27 mouse cellular contexts compared by ENCODE assay signal in the genomic region with DNA sequence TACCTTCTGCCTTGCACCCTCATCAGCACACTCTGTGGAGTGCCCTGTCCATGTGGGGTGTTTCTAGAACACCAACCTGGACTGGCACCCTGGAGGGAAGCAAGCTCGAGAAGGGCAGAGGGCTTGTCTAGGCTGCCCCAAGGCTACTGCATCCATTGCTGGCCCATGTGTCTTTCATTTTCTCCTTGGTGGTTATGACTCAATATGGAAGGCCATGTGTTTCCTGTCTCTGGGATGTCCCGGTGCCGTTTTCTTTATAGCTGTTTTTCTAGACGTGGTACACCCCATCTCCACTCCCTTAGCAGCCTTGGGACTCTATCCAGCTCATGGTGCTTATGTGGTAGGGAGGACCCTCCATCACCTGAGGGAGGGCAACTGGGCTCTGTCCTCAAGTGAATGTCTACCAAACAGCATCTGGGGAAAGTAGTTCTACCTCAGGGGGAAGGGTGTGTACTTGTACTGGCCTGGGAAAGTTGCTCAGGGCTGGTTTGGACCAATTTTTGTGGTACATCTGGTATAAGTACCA.
DNase-seq lines count a peak whose midpoint lies in the region; ATAC-seq and TF ChIP-seq lines count a peak whose summit lies in the region.
"Had no signal": no experiment of that assay in that cellular context is flagged by ENCODE, and none has a peak within 500 bp of the region (broad histone marks: within the 10 kb centered on the region; RNA-seq: fewer than 3 reads in every experiment).

No protein-coding gene starts in this region.

- no peak overlapping the region for H3K9ac ChIP-seq in embryonic facial prominence, embryonic 13.5 days
- no peak overlapping the region for H3K9ac ChIP-seq in midbrain, embryonic 15.5 days
- no peak overlapping the region for H3K9ac ChIP-seq in midbrain, embryonic 14.5 days (replicated peaks; ENCODE audit: low read length)
- H3K9ac ChIP-seq: heart, embryonic 13.5 days; kidney, embryonic 15.5 days; liver, embryonic 13.5 days; neural tube, embryonic 15.5 days had no signal

- ATAC-seq in megakaryocyte, adult 5-6 weeks (ENCODE audit: poor library complexity, severe bottlenecking) = no peak
- no peak for ATAC-seq in embryonic facial prominence, embryonic 13.5 days (ENCODE audit: insufficient number of reproducible peaks, insufficient read depth, low FRiP score, low TSS enrichment, low read depth)
- no peak for ATAC-seq in midbrain, embryonic 15.5 days (replicated peaks)
- ATAC-seq in midbrain, embryonic 14.5 days (ENCODE audit: low FRiP score, low TSS enrichment) = no peak
- ATAC-seq in cerebellum, adult (ENCODE audit: insufficient number of reproducible peaks, low FRiP score, low TSS enrichment) = no peak
- ATAC-seq: forebrain, embryonic 14.5 days; hindbrain, postnatal 0 days; intestine, postnatal 0 days had no signal

- DNase-seq in limb, embryonic 10.5 days (ENCODE audit: low spot score) = no peak
- no peak for DNase-seq in midbrain, embryonic 14.5 days
- DNase-seq: adrenal gland, postnatal 10 days; B cell, adult 2 months; cerebellum, adult 8-10 months; cerebellum, postnatal 36 days; heart, adult 18-20 months; heart, postnatal 14 days; left cerebral cortex, postnatal 4 days; liver, embryonic 13.5 days; lung, adult 2 months; lung, postnatal 14 days; right cerebral cortex, postnatal 14 days; thymus, postnatal 14 days had no signal

- H3K4me3 ChIP-seq in megakaryocyte, embryonic 14.5 days (replicated peaks) = peak overlapping the region; percentile 38
- H3K4me3 ChIP-seq in embryonic facial prominence, embryonic 13.5 days = no peak overlapping the region
- no peak overlapping the region for H3K4me3 ChIP-seq in limb, embryonic 10.5 days
- H3K4me3 ChIP-seq in myocyte = no peak overlapping the region
- H3K4me3 ChIP-seq in midbrain, embryonic 15.5 days = no peak overlapping the region
- no peak overlapping the region for H3K4me3 ChIP-seq in midbrain, embryonic 14.5 days (replicated peaks; ENCODE audit: low read depth, low read length)
- H3K4me3 ChIP-seq: erythroblast, embryonic 14.5 days; heart, embryonic 13.5 days; kidney, embryonic 15.5 days; liver, embryonic 13.5 days; neural tube, embryonic 15.5 days had no signal

- H3K79me2 ChIP-seq in myocyte (ENCODE audit: control insufficient read depth, insufficient read depth) = peaks cover 100% of the 10 kb centered on the region

- H3K4me2 ChIP-seq in embryonic facial prominence, embryonic 13.5 days = no peak overlapping the region
- peak overlapping the region; percentile 48 for H3K4me2 ChIP-seq in myocyte (ENCODE audit: low read depth)
- no peak overlapping the region for H3K4me2 ChIP-seq in midbrain, embryonic 15.5 days
- no peak overlapping the region for H3K4me2 ChIP-seq in midbrain, embryonic 14.5 days (ENCODE audit: low read length)
- H3K4me2 ChIP-seq: heart, embryonic 13.5 days; kidney, embryonic 15.5 days; liver, embryonic 13.5 days; neural tube, embryonic 15.5 days had no signal

- H3K4me1 ChIP-seq in megakaryocyte, embryonic 14.5 days = peaks cover 33% of the 10 kb centered on the region
- H3K4me1 ChIP-seq in embryonic facial prominence, embryonic 13.5 days = peaks cover 25% of the 10 kb centered on the region
- peaks cover 11% of the 10 kb centered on the region for H3K4me1 ChIP-seq in limb, embryonic 10.5 days
- H3K4me1 ChIP-seq in midbrain, embryonic 15.5 days = no peaks in the 10 kb centered on the region
- no peaks in the 10 kb centered on the region for H3K4me1 ChIP-seq in midbrain, embryonic 14.5 days (ENCODE audit: control insufficient read depth, insufficient read depth, low read length)
- H3K4me1 ChIP-seq: heart, embryonic 13.5 days; kidney, embryonic 15.5 days; liver, embryonic 13.5 days; neural tube, embryonic 15.5 days had no signal

- WGBS in embryonic facial prominence, embryonic 13.5 days = 28% methylated on average over 4 of the region's 4 CpGs
- 36% methylated on average over 4 of the region's 4 CpGs for WGBS in limb, embryonic 10.5 days
- 85% methylated on average over 4 of the region's 4 CpGs for WGBS in midbrain, embryonic 15.5 days
- WGBS in midbrain, embryonic 14.5 days = 95% methylated on average over 4 of the region's 4 CpGs

- H3K9me3 ChIP-seq in megakaryocyte, embryonic 14.5 days = no peaks in the 10 kb centered on the region; the same call in 1 of the 2 replicates
- 0 out of 2 replicates have a peak, but pooled peaks cover 6% of the 10 kb centered on the region for H3K9me3 ChIP-seq in embryonic facial prominence, embryonic 13.5 days
- H3K9me3 ChIP-seq in limb, embryonic 10.5 days (replicated peaks) = no peaks in the 10 kb centered on the region
- no peaks in the 10 kb centered on the region for H3K9me3 ChIP-seq in midbrain, embryonic 15.5 days
- H3K9me3 ChIP-seq in midbrain, embryonic 14.5 days (ENCODE audit: control insufficient read depth, low read length) = no peaks in the 10 kb centered on the region
- H3K9me3 ChIP-seq: kidney, embryonic 15.5 days; liver, embryonic 13.5 days; neural tube, embryonic 15.5 days had no signal

- no peaks in the 10 kb centered on the region for H3K27me3 ChIP-seq in megakaryocyte, embryonic 14.5 days (replicated peaks)
- no peaks in the 10 kb centered on the region for H3K27me3 ChIP-seq in embryonic facial prominence, embryonic 13.5 days
- no peaks in the 10 kb centered on the region for H3K27me3 ChIP-seq in limb, embryonic 10.5 days (ENCODE audit: low read depth, poor library complexity, severe bottlenecking)
- no peaks in the 10 kb centered on the region for H3K27me3 ChIP-seq in myocyte (ENCODE audit: control insufficient read depth, insufficient read depth, insufficient read length)
- H3K27me3 ChIP-seq in midbrain, embryonic 15.5 days (replicated peaks) = no peaks in the 10 kb centered on the region
- no peaks in the 10 kb centered on the region for H3K27me3 ChIP-seq in midbrain, embryonic 14.5 days (ENCODE audit: control insufficient read depth, insufficient read depth, low read length)
- H3K27me3 ChIP-seq: heart, embryonic 13.5 days; kidney, embryonic 15.5 days; liver, embryonic 13.5 days; neural tube, embryonic 15.5 days had no signal

- no peak overlapping the region for H3ac ChIP-seq in myocyte (ENCODE audit: control insufficient read depth, insufficient read length)

- H3K36me3 ChIP-seq in megakaryocyte, embryonic 14.5 days (replicated peaks; ENCODE audit: low read length) = peaks cover 38% of the 10 kb centered on the region
- peaks cover 17% of the 10 kb centered on the region for H3K36me3 ChIP-seq in embryonic facial prominence, embryonic 13.5 days
- peaks cover 36% of the 10 kb centered on the region for H3K36me3 ChIP-seq in limb, embryonic 10.5 days
- peaks cover 24% of the 10 kb centered on the region for H3K36me3 ChIP-seq in myocyte (ENCODE audit: control insufficient read depth, insufficient read depth)
- no peaks in the 10 kb centered on the region for H3K36me3 ChIP-seq in midbrain, embryonic 15.5 days (replicated peaks)
- H3K36me3 ChIP-seq in midbrain, embryonic 14.5 days (ENCODE audit: control insufficient read depth, insufficient read depth, low read length) = no peaks in the 10 kb centered on the region
- H3K36me3 ChIP-seq: neural tube, embryonic 15.5 days had no signal

- TF ChIP-seq POLR2A in myocyte (IDR thresholded peaks at IDR 0.05; ENCODE audit: insufficient read length, low read depth) = no peak

- H3K27ac ChIP-seq in embryonic facial prominence, embryonic 13.5 days = peak overlapping the region; percentile 39; the same call in 1 of the 2 replicates
- peak overlapping the region; percentile 69 for H3K27ac ChIP-seq in limb, embryonic 10.5 days
- no peak overlapping the region for H3K27ac ChIP-seq in midbrain, embryonic 15.5 days
- H3K27ac ChIP-seq in midbrain, embryonic 14.5 days (replicated peaks; ENCODE audit: low read depth, low read length) = no peak overlapping the region
- H3K27ac ChIP-seq: heart, embryonic 13.5 days; hindbrain, postnatal 0 days; kidney, embryonic 15.5 days; liver, embryonic 13.5 days; neural tube, embryonic 15.5 days had no signal

TF ChIP-seq in myocyte, 11 proteins besides CTCF, POLR2A, EP300 and RAD21:
- TF ChIP-seq CEBPB (IDR thresholded peaks at IDR 0.05; ENCODE audit: insufficient read depth, poor library complexity, severe bottlenecking) (no peak), POLR2AphosphoS2 (IDR thresholded peaks at IDR 0.05; ENCODE audit: insufficient read length, low read depth) (peak; percentile 52), MAX (IDR thresholded peaks at IDR 0.05; ENCODE audit: low read depth) (no peak)
TF ChIP-seq in myocyte: peak in this region for 1.

Comparison
In these comparisons a context has a peak if more than half of its experiments do, and no peak if none do; other contexts are left out.
1. H3K27ac ChIP-seq: peak in embryonic facial prominence, embryonic 13.5 days (single experiment) and limb, embryonic 10.5 days (single experiment); none in midbrain, embryonic 15.5 days (single experiment) and midbrain, embryonic 14.5 days (single experiment).